Mouse (Mus musculus) kidney, adult 11 months (tissue): ENCODE data around the gene Stat6.

ENCODE experiments used
- DNase-seq: peaks from one replicate; pipeline ENCODE4 v3.0.0; 2022

Stat6 gene

GRCm38 (mm10) chr10:127615591-127615990, 27.2 kb upstream of the Stat6 start:
- no peak for DNase-seq

- DNase-seq, result peak; percentile 32
Observed at GRCm38 (mm10) chr10:127616261-127616679, 26.5 kb upstream of the Stat6 start.

DNA sequence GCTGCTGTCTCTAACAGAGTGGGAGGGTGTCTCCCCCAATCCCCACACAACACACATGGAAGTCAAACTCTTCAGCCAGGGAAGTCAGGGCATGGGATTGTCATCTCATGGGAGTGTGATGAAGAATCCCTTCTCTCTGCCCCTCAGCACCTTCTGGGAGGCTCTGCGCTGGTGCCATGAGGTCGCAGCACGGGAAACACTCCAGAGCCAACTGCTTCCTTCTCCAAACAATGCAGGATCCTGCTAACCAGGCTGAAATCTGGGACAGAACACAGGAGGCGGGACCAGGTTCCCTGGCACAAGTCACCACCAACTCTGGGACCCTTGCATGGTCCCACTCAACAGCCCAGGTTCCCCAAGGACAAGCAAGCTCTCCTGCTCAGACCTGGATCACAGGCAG, 25.5 kb upstream of the Stat6 start:
- no peak for DNase-seq

- DNase-seq, result no peak
Observed at GRCm38 (mm10) chr10:127618173-127618572, 24.6 kb upstream of the Stat6 start.

DNA sequence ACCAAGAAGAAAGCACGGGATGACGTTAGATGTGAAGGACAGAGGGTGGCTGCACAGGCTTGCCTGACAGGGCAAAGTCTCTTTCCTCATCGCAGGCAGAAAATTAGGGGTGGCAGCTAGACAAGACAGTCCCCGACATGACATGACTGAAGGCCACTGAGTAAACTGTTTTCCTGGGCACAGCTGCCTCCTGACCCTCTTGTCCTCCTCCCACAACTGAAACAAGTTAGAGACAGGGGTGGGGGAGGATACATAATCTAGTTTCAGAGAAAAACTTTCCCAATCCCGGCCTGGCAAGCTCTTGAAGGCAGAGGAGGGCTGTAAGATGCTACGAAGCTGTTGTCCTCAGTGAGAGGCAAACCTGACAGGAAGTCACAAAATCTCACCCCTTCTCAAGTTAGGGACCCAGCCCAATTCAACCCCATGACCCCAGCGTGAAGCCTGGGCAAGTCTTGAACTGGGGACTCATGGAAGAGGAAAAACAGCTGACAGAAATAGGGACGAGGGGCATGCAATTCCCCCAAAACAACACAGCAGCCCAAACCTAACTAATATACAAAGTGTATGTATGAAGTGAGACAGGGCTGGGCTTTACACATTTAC, 23.6 kb upstream of the Stat6 start:
- no peak for DNase-seq

- DNase-seq, result no peak
Observed at GRCm38 (mm10) chr10:127619941-127620405, 22.8 kb upstream of the Stat6 start.

GRCm38 (mm10) chr10:127620406-127621190, 22.2 kb upstream of the Stat6 start, which contains the start of gene Lrp1:
Gene Lrp1, minus strand, starts transcription at chr10:127621148.
- peak; percentile 31 for DNase-seq

DNA sequence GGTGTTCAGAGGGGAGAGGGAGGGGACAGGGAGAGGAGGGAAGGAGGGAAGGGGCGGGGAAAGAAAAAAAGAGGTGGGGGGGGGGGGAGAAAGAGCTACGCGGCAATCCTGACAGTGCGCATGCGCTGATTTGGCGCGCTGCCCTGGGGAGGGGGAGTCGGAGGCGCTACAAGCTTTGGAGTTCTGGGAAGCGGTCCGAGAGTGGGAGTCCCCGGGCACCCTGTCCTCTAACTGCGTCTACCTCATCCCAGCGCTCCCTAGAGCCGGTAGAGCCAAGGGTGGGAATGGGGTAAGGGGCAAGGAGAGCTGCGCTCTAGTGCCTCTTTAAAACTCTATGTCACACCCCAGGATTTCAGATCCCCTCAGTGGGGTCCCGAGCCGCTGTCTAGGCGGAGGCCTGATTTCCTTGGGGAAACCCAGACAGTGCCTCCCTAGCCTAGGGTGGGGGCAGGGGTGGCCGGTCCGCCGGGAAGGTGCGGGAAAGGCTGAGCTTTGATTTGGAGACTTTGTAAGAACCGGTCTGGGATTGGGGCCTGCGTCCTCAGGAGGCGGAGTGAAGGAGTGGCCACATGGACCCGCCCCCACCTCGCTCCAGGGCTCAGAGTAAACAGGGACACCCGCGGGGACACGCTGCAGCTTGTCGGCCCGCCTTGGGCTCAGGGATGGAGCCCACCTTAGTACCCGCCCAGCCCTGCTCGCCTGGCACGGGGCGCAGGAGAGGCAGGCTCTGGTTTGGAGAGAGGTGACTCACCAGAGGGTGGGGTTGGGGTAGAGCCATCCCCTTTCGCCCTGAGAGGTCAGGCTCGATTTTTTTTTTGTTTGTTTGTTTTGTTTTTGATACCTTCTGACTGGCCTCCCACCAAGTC, 21.4 kb upstream of the Stat6 start:
- peak; percentile 94 for DNase-seq

- peak; percentile 79 for DNase-seq
Observed at GRCm38 (mm10) chr10:127622057-127622392, 20.8 kb upstream of the Stat6 start.

DNA sequence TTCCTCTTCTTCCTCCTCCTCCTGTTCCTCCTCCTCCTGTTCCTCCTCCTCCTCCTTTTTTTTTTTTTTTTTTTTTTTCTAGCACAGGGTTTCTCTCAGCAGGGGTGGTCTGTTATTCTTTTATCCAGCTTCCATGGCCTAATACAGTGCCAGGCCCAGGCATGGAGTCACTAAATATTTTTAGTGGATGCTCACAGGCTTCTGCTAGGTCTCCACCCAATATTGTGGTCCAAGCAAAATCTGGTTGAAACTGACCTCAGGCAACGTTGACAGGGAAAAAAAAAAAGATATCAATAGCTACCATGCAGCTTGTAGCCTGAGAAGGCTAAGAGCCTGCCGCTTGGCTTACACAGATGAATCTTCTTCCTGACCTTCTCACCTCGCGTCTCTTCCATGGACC, 20.1 kb upstream of the Stat6 start:
- no peak for DNase-seq

DNA sequence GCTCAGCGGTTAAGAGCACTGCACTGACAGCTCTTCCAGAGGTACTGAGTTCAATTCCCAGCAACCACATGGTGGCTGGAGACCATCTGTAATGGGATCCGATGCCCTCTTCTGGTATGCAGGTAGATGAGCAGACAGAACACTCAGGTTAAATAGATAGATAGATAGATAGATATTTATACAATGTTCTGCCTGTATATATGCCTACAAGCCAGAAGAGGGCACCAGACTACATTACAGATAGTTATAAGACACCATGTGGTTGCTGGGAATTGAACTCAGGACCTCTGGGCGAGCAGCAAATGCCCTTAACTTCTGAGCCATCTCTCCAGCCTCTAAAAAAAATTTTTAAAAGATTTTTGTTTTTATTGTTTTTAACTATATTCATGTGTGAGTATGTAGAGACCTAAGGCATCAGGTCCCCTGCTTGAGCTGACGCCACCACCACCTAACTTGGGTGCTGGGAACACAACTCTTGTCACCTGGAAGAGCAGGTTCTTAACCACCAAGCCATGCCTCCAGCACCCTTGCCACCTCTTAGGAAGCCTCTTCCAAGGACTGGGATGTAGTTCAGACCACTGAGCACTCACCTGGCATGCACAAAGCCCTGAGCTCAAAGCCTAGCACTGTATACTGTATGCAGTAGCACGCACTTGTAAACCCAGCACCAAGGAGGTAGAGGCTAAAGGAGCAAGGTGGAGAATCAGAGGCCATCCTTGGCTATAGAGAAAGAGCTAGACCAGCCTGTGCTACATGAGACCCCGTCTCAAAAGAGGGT, 19.2 kb upstream of the Stat6 start:
- DNase-seq, result no peak

GRCm38 (mm10) chr10:127626433-127626832, 16.4 kb upstream of the Stat6 start:
- DNase-seq, result no peak

DNA sequence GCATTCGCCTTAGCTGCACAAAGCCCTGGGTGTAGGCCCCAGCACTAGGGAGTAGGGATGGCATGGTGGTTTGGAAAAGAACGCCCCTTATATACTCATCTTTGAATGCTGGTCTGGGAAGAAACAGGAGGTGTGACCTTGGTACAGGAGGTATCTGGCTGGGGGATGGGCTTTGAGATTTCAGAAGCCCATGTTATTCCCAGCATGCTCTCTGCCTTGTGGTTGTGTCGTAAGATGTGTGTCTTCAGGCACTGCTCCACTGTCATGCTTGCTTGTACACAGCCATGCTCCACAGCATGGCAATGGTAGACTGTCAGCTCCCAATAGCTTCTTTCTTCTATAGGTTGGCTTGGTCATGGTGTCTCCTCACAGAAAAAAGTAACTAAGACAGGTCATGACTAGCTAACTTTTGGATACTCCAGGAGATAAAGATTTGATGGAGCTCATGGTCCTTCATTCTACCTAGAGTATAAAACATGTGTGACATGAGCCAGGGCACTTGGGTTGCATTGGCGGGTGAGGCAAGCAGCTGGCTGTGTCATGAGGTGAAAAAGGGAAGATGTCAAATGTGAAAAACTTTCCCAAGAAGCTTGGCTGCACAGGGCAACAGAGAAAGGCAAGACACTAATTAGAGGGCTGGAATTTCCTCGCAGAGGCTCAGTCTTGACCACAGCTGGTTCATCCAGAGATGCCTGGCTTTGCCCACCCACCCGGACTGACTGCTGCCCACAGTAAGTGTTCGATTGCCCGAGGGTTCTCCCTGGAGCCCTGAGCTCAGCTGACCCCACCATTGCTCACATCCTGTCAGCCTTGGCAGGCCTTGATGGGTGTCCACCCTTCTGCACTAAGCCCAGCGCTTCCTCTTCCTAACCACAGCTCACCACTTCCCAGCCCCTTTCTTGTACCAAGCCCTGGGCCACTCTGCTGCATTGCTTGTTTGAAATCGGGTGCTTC, 11.2 kb upstream of the Stat6 start:
- DNase-seq, result no peak

DNA sequence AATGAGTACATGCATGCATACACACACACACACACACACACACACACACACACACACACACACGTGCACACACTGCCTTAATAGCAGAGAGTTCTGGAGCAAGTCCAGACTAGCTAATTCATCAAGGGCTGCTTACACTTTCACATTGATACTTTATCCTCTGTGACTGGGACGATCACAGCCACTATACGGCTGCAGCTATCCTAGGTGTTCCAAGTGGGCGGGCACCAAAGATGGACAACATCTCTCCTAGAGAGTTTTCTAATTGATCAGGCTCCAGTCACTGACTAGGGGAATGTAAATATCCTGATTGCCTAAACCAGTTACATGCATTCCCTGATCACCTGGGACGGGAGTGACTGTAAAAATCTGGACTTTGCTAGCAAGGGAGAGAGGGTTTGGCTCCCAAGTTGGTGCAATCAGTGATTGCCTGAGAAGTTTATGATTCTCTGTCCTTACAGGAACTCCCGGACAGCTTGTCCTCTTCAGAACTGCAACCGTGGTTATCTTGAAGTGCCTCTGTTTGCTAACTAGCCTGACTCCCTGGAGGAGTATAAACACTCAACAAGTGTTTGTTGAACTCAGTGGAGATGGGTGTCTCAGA, 10.0 kb upstream of the Stat6 start:
- DNase-seq, result no peak

DNA sequence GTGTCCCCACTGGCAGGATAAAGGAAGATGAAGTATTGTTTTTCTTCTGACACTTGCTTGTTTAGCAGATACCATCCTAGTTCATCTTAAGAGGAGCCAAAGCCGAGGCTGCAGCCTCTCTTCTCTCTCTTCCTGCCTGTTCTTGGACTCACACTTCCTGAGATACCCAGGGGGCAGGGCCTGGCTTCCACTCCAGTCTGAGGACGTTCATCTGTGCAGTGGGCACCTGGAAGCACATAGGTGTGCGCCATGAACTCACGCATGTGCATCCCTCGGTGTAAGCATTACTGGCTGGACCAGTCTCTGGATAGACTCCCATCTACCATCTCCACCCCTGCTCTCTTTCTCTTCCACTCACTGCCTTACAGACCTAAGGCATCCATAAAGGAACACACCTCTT, 2.4 kb upstream of the Stat6 start:
- DNase-seq, result no peak

DNA sequence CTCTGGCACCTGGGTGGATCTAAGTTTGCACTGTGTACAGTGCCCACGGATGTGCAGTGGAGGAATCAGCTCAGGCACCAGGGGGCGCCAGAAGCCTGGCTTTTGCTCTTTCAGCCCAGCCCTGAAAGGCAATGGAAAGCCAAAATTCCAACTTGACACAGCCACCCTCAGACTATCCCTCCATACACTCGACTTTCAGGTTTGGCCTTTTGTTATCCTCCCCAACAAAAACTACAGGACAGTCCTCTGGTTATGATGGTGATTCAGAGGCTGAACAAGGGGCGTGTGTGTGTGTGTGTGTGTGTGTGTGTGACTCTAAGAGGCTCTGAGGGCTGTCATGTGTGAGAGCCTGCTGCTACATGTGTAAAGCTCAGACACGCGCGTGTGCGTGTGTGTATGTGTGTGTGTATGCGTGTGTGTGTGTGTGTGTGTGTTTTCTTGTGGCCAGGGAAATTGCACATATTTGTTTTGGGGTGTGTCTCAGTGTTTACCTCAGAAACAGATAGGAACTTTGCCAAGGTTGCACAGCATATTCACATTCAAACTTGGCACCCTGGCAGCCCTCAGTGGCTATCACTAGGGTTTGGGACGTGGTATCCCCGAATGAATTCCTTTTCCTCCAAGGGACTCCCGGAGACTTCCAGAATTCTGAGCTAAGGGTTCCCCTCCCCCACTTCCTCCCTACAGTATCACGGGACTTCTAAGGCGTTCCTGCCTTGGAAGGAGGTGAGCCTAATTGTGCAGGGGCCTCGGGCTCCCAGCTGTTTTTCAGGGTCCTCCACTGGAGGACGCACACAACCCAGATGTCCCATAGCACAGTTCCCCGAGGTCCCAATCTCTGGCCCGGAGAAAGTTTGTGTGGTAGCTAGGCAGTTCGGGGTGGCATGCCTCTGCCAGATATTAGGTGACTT, 670 bp upstream of the Stat6 start:
- DNase-seq, result peak; percentile 82

DNA sequence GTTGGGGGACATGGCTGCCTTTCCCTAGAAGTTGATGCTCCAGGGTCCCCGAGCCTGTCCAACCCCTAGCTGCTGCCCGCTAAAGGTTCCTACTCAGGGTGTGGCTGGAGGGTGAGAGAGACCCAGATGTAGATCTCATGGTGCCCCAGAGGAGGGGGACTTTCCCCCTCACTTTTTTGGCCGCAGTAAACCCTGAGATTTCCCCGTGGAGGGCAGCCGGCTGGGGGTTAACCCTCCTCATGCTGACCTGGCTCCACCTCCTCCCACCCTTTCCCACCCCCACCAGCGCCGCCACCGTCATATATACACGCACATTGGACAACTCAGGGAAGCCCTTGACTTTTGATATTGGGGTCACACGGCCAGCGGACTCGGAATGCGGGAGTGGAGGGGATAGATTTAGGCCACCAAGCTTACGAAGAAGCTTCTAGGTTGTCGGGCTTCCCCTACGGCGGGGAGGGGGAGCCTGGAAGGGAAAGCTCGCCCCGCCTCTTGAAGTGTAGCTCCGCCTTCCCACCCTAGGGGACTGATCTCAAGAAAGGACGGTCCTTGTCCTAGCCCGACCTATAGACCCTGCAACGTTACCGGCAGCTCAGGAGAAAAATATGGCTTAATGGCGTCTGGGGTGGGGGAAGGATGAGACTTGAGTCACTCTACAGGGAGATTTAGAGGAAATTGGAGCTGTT, 910 bp downstream of the Stat6 start:
- DNase-seq, result peak; percentile 84

DNA sequence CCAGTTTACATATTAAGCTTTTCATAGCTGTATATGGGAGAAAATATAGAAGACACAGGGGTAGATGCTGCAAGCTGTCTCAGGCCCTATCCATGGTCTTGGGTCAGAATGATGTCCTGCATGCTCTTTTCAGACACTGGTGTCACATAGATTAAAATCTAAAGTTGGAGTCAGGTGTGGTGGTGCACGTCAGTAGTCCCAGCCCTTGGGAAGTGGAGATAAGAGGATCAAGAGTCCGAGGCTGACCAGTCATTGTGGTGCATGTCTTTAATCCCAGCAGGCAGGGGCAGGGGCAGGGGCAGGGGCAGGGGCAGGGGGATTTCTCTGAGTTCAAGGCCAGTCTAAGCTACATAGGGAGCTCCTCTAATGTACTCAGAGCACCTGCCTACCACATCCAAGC, 3.0 kb downstream of the Stat6 start:
- no peak for DNase-seq

DNA sequence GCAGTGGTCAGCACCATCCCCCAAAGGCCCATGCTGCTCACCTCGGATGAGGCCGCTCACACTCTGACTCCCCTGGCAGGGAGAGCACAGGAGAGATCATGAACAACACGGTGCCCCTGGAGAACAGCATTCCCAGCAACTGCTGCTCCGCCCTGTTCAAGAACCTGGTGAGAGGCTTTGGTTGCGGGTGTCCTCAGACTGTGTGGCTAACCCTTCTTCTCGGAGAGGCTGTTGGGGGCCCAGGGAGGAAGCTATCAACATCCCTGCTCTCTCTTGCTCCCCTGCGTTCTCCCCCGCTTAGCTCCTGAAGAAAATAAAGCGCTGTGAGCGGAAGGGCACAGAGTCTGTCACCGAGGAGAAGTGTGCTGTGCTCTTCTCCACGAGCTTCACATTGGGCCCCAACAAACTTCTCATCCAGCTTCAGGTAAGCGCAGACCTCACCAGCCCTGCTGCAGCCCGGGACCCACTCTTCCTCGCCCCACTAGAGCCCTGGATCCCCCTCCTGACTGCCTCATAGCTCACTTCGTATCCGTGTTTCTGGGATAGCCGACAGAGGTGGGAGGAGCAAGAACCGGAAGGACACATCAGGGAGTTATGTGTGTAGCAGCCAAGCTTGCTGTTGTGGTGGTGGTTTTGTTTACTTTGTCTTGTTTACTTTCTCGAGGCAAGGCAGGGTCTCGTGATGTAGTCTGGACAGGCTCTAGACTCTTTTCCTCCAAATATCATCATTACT, 10.3 kb downstream of the Stat6 start:
- DNase-seq, result no peak
